Mouse (Mus musculus): ENCODE measurements around the gene Nrd1. TPM values are rescaled to one million over a fixed set of nuclear protein-coding genes. Genes with fewer than 3 reads are reported as not detected.

The Nrd1 gene
- polyA plus RNA-seq, 1 experiment from 2014 or later: 67.1 TPM

DNA sequence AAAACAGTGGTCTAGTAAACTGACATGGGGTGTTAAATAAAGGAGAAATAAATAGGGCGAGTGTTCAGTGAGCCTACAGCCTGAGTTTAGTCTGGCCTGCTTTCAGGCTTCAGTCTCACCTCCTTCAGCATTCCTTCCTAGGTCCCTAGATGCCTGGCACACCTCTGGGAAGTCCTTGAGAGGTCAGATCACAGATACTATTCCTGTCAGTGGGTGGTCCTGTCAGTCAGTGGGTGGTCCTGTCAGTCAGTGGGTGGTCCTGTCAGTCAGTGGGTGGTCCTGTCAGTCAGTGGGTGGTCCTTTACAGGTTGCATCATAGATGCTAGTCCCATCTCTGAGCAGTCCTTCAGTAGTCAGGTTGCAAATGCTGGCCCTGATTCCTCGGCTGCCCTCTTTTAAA, 11.0 kb upstream of the Nrd1 start:
- H3K36me3 ChIP-seq: no peaks in the 10 kb centered on the region
- WGBS: 77% methylated on average over 2 of the region's 2 CpGs
- no peaks in the 10 kb centered on the region for H3K27me3 ChIP-seq (replicated peaks)
- ATAC-seq (ENCODE audit: insufficient number of reproducible peaks, low FRiP score): no peak
- no peak overlapping the region for H3K4me2 ChIP-seq
- H3K4me3 ChIP-seq: no peak overlapping the region
- no peak overlapping the region for H3K27ac ChIP-seq (ENCODE audit: poor library complexity, severe bottlenecking)
- no peaks in the 10 kb centered on the region for H3K4me1 ChIP-seq (replicated peaks)
- no peaks in the 10 kb centered on the region for H3K9me3 ChIP-seq (replicated peaks)
- no peak overlapping the region for H3K9ac ChIP-seq

DNA sequence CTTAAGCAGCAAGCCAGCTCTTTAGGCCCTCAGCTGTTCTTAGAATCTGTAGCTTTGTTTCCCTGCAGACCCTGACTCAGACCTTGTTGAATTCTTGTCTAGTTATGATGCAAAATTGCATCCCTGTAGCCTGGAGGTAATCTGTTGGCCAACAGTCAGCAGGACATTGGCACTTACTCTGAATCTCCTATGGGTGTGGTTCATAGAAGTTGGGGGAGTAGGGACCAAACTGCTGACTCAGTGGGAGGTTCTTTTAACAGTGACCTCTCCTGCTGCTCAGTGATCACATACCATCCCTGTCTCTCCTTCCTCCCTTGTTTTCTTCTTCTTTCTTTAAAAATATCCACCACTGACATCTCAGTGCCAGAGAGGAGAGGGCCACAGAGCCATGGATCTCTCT, 10.4 kb upstream of the Nrd1 start:
- ATAC-seq (ENCODE audit: insufficient number of reproducible peaks, low FRiP score): peak; percentile 91
- H3K4me1 ChIP-seq (replicated peaks): no peaks in the 10 kb centered on the region

DNA sequence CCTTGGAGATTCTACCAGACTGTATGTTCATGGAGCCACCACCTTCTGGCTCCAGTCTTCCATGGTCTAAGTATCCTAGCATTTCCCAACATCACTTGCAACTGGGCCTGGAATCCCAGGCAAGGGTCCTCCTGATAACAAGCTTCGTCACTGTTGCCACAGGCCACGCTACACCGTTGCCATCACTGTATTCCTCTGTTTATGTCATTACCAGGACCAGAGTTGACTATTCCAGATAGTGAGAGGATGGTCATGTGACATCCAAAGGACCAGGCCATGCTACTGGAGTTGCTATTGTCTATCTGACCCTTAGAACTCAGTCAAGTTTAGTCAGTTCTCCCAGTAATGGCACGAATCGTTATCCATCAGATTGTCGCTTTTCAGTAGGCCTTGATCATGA, 9.9 kb upstream of the Nrd1 start:
- no peak overlapping the region for H3K4me2 ChIP-seq
- H3K4me1 ChIP-seq (replicated peaks): no peaks in the 10 kb centered on the region
- 0 out of 2 replicates have a peak, but pooled peaks have one; percentile 51 for ATAC-seq (ENCODE audit: insufficient number of reproducible peaks, low FRiP score)
- no peak overlapping the region for H3K9ac ChIP-seq
- H3K9me3 ChIP-seq (replicated peaks): no peaks in the 10 kb centered on the region
- no peak overlapping the region for H3K4me3 ChIP-seq
- 79% methylated on average over 6 of the region's 6 CpGs for WGBS
- H3K36me3 ChIP-seq: no peaks in the 10 kb centered on the region
- H3K27ac ChIP-seq (ENCODE audit: poor library complexity, severe bottlenecking): no peak overlapping the region
- no peaks in the 10 kb centered on the region for H3K27me3 ChIP-seq (replicated peaks)

More for the DNA sequence above, 10.4 kb upstream of the Nrd1 start:
- H3K4me3 ChIP-seq: no peak overlapping the region
- no peaks in the 10 kb centered on the region for H3K9me3 ChIP-seq (replicated peaks)
- no peak overlapping the region for H3K27ac ChIP-seq (ENCODE audit: poor library complexity, severe bottlenecking)
- no peak overlapping the region for H3K9ac ChIP-seq
- no peak overlapping the region for H3K4me2 ChIP-seq
- H3K36me3 ChIP-seq: no peaks in the 10 kb centered on the region
- H3K27me3 ChIP-seq (replicated peaks): no peaks in the 10 kb centered on the region

DNA sequence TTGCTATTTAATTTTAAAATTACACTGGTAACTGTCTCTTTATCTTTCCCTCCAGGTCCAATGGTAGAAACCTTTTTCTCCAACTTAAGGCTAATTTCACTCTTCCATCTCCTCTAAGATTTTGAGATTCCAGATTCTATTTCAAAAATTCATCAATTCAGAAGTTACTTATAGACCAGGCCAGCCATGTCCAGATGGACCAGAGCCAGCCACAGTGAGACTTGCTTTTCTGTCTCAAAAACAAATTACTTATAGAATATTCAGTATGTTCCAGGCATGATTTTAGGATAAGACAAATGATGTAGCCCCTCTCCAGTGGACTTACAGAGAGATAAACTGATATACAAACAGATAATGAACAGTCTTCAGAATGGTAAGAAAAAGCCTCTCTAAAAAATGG, 8.6 kb upstream of the Nrd1 start:
- no peaks in the 10 kb centered on the region for H3K27me3 ChIP-seq (replicated peaks)
- no peak for ATAC-seq (ENCODE audit: insufficient number of reproducible peaks, low FRiP score)

DNA sequence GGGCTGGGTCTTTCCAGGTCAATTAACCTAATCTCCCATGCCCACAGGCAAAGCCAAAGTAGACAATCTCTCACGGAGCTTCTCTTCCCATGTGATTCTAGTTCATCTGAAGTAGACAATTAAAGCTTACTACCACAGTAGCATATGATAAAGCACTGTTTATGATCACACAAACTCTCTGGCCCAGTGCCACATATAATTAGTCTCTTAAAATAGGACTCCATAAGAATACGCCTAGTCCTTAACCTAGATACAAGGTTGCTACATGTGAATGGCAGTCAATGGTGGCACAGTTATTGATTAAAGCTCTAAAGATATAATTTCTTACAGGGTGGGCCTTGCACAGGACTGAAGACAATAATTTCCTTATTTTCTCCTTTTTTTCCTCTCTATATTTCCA, 7.5 kb upstream of the Nrd1 start:
- 57% methylated on average over 2 of the region's 2 CpGs for WGBS
- no peaks in the 10 kb centered on the region for H3K36me3 ChIP-seq
- no peaks in the 10 kb centered on the region for H3K4me1 ChIP-seq (replicated peaks)
- H3K27ac ChIP-seq (ENCODE audit: poor library complexity, severe bottlenecking): no peak overlapping the region
- H3K27me3 ChIP-seq (replicated peaks): no peaks in the 10 kb centered on the region
- no peaks in the 10 kb centered on the region for H3K9me3 ChIP-seq (replicated peaks)
- ATAC-seq (ENCODE audit: insufficient number of reproducible peaks, low FRiP score): no peak
- no peak overlapping the region for H3K4me2 ChIP-seq
- no peak overlapping the region for H3K4me3 ChIP-seq
- H3K9ac ChIP-seq: no peak overlapping the region

More for the DNA sequence above, 8.6 kb upstream of the Nrd1 start:
- no peak overlapping the region for H3K4me3 ChIP-seq
- H3K27ac ChIP-seq (ENCODE audit: poor library complexity, severe bottlenecking): no peak overlapping the region
- no peaks in the 10 kb centered on the region for H3K36me3 ChIP-seq
- H3K9ac ChIP-seq: no peak overlapping the region
- H3K4me1 ChIP-seq (replicated peaks): no peaks in the 10 kb centered on the region
- H3K4me2 ChIP-seq: no peak overlapping the region
- no peaks in the 10 kb centered on the region for H3K9me3 ChIP-seq (replicated peaks)

DNA sequence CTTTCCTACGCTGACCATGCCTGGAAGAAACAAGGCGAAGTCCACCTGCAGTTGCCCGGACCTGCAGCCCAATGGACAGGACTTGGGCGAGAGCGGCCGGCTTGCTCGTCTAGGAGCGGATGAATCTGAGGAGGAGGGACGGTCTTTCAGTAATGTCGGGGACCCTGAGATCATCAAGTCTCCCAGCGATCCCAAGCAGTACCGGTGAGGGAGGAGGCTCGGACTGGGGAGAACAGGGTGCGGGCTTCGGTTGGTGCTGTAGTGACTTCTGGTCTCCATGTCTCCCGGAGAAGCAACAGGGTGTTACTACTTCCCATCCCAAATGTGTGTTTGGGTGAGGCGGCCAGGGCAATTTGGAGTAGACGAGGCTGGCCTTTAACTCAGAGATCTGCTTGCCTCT, 506 bp downstream of the Nrd1 start:
- peak overlapping the region; percentile 93 for H3K9ac ChIP-seq
- WGBS: 1% methylated on average over 18 of the region's 18 CpGs
- H3K27ac ChIP-seq (ENCODE audit: poor library complexity, severe bottlenecking): peak overlapping the region; percentile 96
- H3K36me3 ChIP-seq: peaks cover 11% of the 10 kb centered on the region
- peak overlapping the region; percentile 97 for H3K4me3 ChIP-seq
- H3K4me1 ChIP-seq (replicated peaks): peaks cover 8% of the 10 kb centered on the region; the same call in 1 of the 2 replicates
- H3K9me3 ChIP-seq (replicated peaks): no peaks in the 10 kb centered on the region
- peak; percentile 55 for ATAC-seq (ENCODE audit: insufficient number of reproducible peaks, low FRiP score)
- peak overlapping the region; percentile 92 for H3K4me2 ChIP-seq
- H3K27me3 ChIP-seq (replicated peaks): no peaks in the 10 kb centered on the region

DNA sequence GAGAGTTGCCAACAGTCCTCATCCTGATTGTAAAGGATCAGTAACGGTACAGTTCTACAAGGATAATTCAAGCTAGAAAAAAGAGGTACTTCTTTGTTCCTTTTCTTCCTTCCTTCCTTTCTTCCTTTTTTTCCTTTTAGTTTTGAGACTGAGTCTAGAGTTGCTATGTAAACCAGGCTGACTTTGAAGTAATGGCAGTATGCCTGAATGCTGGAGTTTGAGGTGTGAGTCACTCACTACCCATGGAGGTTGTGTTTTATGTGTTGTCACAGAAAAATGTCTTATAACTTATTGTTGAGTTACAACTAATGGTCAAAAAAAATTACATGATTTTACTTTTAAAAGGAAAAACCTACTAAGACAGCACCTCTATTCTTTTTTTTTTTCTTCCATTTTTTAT, 7.6 kb downstream of the Nrd1 start:
- Histone ChIP-seq H3K9me3 (replicated peaks) (no peaks in the 10 kb centered on the region), H3K4me1 (replicated peaks) (no peaks in the 10 kb centered on the region), H3K9ac (no peak overlapping the region), H3K4me2 (no peak overlapping the region), H3K4me3 (no peak overlapping the region), H3K27ac (ENCODE audit: poor library complexity, severe bottlenecking) (no peak overlapping the region), H3K36me3 (peaks cover 11% of the 10 kb centered on the region), H3K27me3 (replicated peaks) (no peaks in the 10 kb centered on the region)
- 92% methylated on average over 1 of the region's 1 CpGs for WGBS
- no peak for ATAC-seq (ENCODE audit: insufficient number of reproducible peaks, low FRiP score)

DNA sequence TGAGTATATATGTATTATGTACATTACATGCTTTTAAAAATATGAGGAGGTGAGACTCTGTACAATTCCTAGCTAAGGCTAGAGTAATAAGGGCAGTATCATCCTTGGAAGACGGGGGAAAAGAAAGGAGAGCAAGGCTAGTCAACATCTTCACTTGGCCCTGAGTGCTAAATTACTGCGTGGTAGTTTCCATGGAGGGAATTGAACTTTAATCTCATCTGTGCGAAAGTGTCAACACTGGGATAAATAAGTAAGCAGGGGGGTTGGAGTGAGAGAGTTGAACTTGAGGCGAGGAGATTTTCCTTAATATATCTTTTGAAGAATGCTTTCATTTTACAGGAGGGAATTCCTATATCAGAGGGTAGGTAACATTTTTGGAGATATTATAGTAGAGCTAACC, 13.6 kb downstream of the Nrd1 start:
- Histone ChIP-seq H3K4me2 (no peak overlapping the region), H3K9me3 (replicated peaks) (no peaks in the 10 kb centered on the region), H3K27me3 (replicated peaks) (no peaks in the 10 kb centered on the region), H3K4me1 (replicated peaks) (no peaks in the 10 kb centered on the region), H3K36me3 (peaks cover 18% of the 10 kb centered on the region), H3K9ac (no peak overlapping the region), H3K4me3 (no peak overlapping the region), H3K27ac (ENCODE audit: poor library complexity, severe bottlenecking) (no peak overlapping the region)
- WGBS: 89% methylated on average over 4 of the region's 4 CpGs
- ATAC-seq (ENCODE audit: insufficient number of reproducible peaks, low FRiP score): no peak

DNA sequence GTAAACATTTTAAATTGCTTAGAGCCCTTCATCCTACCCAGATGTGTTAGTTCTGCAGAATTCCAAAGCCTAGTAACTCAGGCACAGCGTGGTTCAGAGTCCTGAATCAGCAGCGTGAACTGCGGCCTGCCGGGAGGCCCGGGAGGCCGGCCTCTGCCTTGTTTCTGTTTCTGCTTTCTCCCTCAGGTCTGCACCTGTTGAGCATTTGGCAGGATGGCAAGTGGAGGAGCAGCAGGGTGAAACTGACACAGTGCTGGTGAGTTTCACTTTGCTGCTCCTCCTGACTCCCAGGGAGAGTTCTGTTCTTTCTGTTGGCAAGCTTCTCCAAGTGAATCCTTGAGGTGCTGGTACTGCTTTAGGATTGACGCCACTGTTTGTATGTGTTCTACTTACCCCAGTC, 17.0 kb downstream of the Nrd1 start:
- no peak overlapping the region for H3K4me2 ChIP-seq
- H3K36me3 ChIP-seq: peaks cover 28% of the 10 kb centered on the region
- no peak overlapping the region for H3K9ac ChIP-seq
- no peaks in the 10 kb centered on the region for H3K4me1 ChIP-seq (replicated peaks)
- H3K9me3 ChIP-seq (replicated peaks): no peaks in the 10 kb centered on the region
- H3K27ac ChIP-seq (ENCODE audit: poor library complexity, severe bottlenecking): no peak overlapping the region
- 67% methylated on average over 7 of the region's 7 CpGs for WGBS
- no peak for ATAC-seq (ENCODE audit: insufficient number of reproducible peaks, low FRiP score)
- no peak overlapping the region for H3K4me3 ChIP-seq
- H3K27me3 ChIP-seq (replicated peaks): no peaks in the 10 kb centered on the region

DNA sequence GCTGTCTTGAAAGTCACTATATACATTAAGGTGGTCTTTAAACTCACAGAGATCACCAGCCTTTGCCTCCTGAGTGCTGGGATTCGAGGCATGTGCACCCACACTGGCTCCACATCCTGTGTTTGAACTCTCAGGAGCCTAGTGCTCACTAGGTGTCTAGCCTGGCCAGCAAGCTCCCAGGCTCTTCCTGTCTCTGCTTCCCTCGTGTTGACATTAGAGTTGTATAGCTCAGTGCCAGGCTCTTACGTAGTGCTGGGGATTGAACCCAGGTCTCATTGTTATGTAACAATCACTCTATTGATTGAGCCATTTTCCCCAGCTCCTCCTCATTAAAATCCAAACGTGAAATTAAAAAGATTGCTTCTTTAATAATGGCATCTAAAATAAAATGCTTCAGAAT, 18.8 kb downstream of the Nrd1 start:
- WGBS: 74% methylated on average over 4 of the region's 4 CpGs
- peaks cover 29% of the 10 kb centered on the region for H3K36me3 ChIP-seq
- no peak for ATAC-seq (ENCODE audit: insufficient number of reproducible peaks, low FRiP score)

DNA sequence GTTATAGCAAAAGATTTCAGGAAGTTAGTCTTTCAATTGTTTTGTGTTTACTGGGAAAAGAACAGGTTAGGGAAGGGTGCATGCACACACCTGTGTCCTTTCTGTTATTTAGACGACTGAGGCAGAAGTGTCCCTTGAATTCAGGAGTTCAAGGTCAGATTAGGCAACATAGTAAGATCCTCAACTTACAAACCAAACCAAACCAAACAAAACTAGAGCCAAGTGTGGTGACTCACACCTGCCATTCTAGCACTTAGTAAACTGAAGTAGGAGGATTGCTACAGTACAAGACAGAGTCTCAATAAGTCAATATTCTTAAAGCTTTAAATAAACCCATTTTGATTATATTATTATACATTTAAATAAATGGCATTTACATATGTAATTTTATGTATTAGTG, 21.5 kb downstream of the Nrd1 start:
- H3K4me1 ChIP-seq (replicated peaks): no peaks in the 10 kb centered on the region
- no peaks in the 10 kb centered on the region for H3K27me3 ChIP-seq (replicated peaks)
- H3K4me2 ChIP-seq: no peak overlapping the region
- ATAC-seq (ENCODE audit: insufficient number of reproducible peaks, low FRiP score): no peak
- WGBS: 73% methylated on average over 1 of the region's 1 CpGs
- H3K9me3 ChIP-seq (replicated peaks): no peaks in the 10 kb centered on the region
- H3K9ac ChIP-seq: no peak overlapping the region
- no peak overlapping the region for H3K4me3 ChIP-seq
- H3K27ac ChIP-seq (ENCODE audit: poor library complexity, severe bottlenecking): no peak overlapping the region
- H3K36me3 ChIP-seq: peaks cover 37% of the 10 kb centered on the region

More for the DNA sequence above, 18.8 kb downstream of the Nrd1 start:
- Histone ChIP-seq H3K27ac (ENCODE audit: poor library complexity, severe bottlenecking) (no peak overlapping the region), H3K4me3 (no peak overlapping the region), H3K27me3 (replicated peaks) (no peaks in the 10 kb centered on the region), H3K9ac (no peak overlapping the region), H3K4me2 (no peak overlapping the region), H3K4me1 (replicated peaks) (no peaks in the 10 kb centered on the region), H3K9me3 (replicated peaks) (no peaks in the 10 kb centered on the region)

DNA sequence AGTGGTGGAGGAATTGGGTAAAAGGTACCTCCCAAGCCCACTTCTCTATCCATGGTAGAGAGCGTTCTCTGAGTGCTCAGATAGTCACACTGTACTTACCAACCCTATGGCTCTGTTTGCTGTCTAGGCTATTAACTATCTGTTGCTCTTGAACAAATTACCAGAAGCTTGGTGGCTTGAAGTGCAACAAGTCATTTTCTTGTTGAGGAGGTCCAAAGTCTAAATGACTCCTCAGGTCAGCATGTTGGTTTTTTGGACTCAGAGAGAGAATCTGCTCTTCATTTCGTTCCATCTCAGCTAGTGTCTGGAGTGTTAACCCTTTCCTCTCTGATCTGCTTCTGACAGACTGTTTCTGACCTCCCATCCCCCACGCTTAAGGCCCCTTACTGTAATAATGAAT, 24.6 kb downstream of the Nrd1 start:
- Histone ChIP-seq H3K27me3 (replicated peaks) (no peaks in the 10 kb centered on the region), H3K9me3 (replicated peaks) (no peaks in the 10 kb centered on the region), H3K4me1 (replicated peaks) (no peaks in the 10 kb centered on the region), H3K9ac (no peak overlapping the region), H3K4me2 (no peak overlapping the region), H3K4me3 (no peak overlapping the region), H3K27ac (ENCODE audit: poor library complexity, severe bottlenecking) (no peak overlapping the region), H3K36me3 (peaks cover 42% of the 10 kb centered on the region)
- WGBS: 66% methylated on average over 3 of the region's 3 CpGs
- no peak for ATAC-seq (ENCODE audit: insufficient number of reproducible peaks, low FRiP score)

Measured in heart, embryonic 12.5 days (tissue).